Mouse (Mus musculus) cerebellum, postnatal 25 days (tissue): ENCODE data around the gene Ceacam1.
"Not testable (repeated sequence)": the region's sequence is repeated elsewhere in the genome, so short reads cannot be mapped to it uniquely, and the experiment has no call there.

ENCODE experiments used
- DNase-seq, 2 experiments: peaks; one replicate each; pipeline ENCODE4 v3.0.0; 2021; ENCODE audit warnings: mixed read lengths in 2 of 2

Gene Ceacam1

DNA sequence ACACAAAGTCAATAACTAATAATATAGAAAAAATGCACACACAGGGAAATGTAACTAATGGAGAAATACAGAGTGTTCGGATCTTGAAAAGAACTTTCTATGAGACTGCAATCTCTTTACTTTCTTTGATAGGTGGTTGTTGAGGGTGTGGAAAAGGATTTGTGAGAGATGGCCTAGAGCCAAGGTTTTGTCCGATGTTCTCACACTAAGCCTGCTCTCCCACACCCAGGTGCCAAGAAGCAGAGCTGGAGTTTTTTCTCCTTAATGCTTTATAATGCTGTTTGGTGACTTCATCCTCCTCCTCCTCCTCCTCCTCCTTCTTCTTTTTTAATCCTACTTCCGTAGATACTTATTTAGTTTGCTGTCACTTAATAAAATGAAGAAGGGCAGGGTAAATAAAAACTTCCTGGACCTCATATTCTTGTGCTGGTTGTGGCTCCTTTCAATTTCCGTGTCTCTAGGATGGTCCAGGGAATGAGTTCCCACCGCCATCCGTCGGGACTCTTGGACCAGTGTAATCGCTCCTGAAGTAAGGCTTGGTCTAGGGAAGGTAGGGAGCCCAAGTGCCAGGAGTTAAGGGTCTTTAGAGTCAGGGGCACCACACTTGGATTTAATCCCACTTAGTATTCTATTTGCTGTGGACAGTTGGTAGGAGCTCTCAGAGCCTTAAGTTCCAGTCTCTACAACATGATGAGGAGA, 38.1 kb downstream of the Ceacam1 start:
- no peak for DNase-seq

DNA sequence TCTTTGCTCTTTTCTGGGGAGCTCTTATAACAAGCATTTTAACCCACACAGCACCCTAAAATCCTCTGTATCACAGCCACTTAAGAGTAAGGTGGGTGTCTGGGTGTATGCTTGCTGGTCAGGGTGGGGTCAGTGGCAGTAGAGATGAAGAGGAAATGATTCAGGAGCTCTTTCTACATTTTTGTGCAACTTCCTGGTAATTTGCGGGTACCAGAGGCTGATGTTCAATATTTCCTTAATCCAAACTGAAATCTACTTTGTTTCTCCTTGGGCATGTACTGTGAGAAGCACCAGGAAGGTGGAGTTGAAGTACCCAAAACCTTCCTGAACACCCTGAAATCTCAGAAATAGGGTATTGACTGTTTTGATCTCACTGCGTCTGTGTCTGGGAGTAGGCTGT, 40.7 kb downstream of the Ceacam1 start:
- no peak for DNase-seq

GRCm38 (mm10) chr7:25436226-25436625, 41.2 kb downstream of the Ceacam1 start:
- no peak for DNase-seq

DNA sequence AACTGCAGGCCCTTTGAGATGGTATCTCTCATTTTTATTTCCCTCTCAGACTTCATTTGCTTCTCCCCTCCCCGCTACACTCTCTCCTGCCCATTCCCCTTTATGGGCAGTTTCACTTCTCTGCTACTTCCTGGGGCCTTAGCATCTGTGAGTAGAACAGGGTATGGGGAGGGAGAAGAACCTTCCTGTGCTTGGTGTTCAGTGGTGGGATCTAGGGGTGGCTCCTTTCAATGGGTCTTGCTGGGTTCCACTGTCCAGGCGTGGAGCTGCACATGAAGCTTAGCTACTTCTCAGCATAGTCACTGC, 41.9 kb downstream of the Ceacam1 start:
- DNase-seq, result no peak

- DNase-seq, result no peak
Observed at GRCm38 (mm10) chr7:25434654-25435545, 42.5 kb downstream of the Ceacam1 start.

GRCm38 (mm10) chr7:25433781-25434560, 43.4 kb downstream of the Ceacam1 start:
- no peak for DNase-seq

DNA sequence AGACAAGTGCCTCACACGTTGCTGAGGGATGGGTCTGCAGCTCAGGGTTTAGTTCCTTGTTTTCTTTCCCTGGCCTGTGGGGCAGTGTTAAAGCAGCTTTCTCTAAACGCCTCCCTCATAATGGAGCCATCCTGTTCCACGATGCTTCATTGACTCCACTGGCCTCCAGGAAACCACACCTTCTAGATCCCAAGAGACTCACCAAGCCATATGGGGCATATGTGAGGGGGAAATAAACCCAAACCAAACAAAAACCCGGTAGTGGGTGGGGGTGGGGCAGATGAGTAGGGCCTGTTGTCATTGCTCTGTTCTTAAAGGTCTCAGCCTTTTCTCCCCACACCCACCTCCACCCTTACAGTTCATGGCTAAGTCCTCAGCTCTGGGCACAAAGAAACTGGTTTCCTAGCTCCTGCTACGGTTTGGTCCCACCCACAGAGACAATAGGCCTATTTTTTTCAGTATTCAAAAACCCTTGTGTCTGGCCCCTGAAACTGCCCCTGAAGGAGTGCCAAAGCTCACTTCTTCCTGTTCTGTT, 44.3 kb downstream of the Ceacam1 start:
- no peak for DNase-seq

GRCm38 (mm10) chr7:25432381-25432780, 45.0 kb downstream of the Ceacam1 start:
- DNase-seq, result no peak

DNA sequence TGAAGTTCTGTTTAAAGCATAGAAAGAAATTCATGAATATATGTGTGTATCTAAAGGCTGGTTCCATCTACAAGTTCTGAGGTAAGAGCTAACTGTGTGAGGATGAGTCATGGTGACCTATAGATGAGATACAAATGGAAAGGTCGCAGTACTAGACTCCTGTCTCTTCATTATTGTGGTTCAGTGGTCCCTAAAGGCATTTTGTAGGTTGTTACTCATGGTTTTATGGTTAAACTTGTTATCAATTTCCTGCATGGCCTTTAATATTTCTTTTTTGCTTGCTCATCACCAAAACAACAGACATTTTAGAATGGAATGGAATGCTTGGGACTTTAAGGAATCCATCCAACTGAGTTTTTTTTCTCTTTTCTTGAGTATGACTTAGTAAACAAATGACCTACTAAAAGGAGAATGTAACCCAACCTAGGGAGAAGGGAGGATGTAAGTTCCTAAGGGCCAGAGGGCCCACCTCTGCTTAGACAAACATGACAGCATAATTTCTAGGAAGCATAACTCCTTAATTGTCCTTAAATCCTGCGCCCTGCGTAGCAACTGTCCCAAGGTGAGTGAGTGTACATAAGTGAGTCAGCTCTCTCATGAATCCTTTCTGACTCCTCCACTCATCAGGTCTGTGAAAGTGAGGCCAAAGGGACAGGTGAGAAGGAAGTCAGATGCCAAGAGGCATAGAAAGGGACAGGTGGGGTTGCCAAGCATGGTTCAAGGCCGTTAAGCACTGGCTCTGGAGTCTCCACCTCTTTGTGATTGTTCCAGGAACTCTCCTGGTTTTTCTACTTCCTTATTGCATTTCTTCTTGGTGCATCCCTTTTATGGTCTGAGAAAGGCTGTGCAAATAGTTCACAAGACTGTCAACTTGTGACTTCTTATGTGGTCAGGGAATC, 47.3 kb downstream of the Ceacam1 start:
- no peak for DNase-seq

GRCm38 (mm10) chr7:25428321-25428720, 49.1 kb downstream of the Ceacam1 start:
- DNase-seq, result no peak

DNA sequence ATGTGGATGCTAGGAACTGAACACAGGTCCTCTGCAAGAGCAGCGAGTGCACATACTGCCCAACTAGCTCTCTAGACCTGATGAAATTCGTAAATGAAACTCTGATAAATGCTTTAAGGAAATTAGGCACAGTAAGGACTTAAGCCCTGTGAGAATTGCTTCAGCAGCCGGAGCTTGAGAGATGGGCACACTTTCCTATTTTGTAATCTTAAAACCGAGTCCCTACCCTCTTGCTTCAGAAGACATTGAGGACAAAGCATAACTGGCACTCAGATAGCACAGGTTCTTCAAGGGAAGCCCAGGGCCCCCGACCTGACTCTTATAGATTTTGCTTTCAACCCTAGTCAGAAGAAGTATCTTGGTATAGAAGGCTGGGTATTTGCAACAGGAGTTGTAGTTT, 50.3 kb downstream of the Ceacam1 start:
- DNase-seq, result no peak

DNA sequence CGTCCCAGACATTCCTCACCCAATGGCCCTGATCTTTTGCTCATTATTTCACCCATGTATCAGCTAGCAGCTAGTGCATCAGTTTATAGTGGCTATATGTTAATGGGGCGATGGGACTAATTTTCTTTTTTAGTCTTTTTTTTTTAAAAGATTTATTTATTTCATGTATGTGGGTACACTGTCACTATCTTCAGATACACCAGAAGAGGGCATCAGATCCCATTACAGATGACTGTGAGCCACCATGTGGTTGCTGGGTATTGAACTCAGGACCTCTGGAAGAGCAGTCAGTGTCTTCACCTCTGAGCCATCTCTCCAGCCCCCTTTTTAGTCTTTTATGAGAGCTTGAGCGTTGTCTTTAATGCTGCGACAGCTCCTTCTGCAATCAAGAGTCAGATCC, 51.0 kb downstream of the Ceacam1 start:
- not testable (repeated sequence) for DNase-seq

- peak; percentile 69 to 87 for DNase-seq
Observed at GRCm38 (mm10) chr7:25424429-25424828, 53.0 kb downstream of the Ceacam1 start.

DNA sequence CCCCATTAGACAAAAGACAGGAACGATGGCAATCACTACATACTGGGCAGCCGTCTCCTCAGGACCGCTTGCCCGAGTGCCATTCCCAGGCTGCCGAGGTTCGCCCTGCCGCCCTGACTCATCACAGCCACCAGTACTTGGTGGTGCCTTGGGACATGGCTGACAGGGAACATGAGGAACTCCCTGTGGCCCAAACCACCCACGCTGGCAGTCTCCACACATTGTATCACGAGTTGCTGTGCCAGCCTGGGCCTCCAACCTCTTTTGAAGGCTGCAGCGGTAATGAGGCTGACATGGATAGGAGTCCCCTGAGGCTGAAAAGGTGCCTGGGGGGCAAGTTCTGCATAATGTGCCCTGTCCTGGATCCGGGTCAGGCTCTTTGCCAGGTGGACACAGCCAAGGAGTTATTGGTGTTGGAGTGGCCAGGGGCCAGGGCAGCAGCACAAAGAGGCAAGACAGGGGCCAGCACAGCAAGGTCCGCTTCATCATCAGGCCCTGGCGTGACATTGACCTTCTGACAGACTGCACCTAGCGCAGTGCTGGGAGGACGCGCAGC, 55.0 kb downstream of the Ceacam1 start:
- DNase-seq, result peak; percentile 23 to 40

DNA sequence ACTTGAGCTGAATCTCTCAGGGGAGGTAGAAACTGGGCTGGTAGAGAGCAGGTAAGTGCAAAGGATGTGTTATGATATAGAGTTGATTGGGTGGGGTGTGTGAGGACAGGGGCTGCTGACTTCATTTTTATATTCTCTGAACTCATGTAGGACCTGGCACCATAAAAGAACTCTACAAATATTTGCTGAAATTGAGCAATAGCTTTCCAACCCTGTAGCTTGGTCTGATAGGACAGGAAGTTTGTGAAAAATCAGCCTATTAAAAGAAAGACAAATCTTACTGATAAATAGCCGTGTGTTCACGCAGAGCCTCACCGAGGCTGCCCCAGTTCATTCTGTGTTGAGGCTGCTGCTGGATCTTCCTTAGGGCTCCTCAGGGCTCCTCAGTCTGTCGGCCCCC, 57.5 kb downstream of the Ceacam1 start:
- DNase-seq, result no peak

DNA sequence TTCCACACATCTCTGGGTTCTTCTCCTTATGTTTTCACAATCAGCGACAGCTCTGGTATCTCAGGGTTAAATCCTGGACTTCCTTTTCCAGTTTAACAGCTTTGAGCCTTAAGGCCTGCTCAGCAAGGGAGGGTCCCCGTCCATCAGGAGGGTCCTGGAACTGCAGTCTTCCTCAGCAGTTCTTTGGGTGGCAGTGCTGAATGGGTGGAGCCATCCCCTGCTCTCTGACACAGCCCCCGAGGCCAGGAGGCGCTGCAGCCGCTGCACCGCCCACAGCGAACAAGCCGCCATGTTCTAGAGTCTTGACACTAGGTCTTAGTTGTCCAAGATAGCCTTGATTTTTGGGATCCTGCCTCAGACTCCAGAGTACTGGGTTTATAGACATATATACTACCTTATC, 57.9 kb downstream of the Ceacam1 start:
- DNase-seq, result no peak

GRCm38 (mm10) chr7:25417597-25417996, 59.8 kb downstream of the Ceacam1 start:
- peak in 1 of 2 experiments; percentile 55 for DNase-seq

- no peak for DNase-seq
Observed at GRCm38 (mm10) chr7:25412833-25413441, 64.5 kb downstream of the Ceacam1 start, which contains the start of gene Cxcl17. Gene Cxcl17, minus strand, starts transcription at chr7:25412886.

DNA sequence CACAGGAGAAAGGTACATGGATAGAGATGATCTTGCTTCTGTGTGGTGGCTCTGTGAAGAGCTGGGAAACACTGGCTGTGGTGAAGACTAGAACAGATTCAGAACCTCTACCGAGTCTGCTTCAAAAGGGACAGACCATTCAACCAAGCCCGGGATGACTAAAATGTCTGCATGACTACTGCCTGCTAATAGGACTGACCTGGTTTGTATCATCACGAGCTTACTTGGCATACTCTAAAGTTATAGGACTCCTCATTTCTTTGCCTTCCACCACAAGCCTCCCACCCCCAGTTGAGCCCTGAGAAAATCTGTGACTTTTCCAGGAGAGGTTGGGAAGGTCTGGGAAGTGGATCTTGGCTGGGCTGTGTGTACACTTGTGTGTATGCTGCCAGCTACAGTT, 65.5 kb downstream of the Ceacam1 start:
- DNase-seq, result no peak
